Mouse (Mus musculus): ENCODE results near the gene Muc4. TPM values are rescaled to one million over a fixed set of nuclear protein-coding genes. Genes with fewer than 3 reads are reported as not detected.

Gene Muc4
- total RNA-seq, 1 experiment from 2014 or later, result not detected

- no peak for DNase-seq
Measured at GRCm38 (mm10) chr16:32803901-32804300, 68.2 kb downstream of the Muc4 start.

GRCm38 (mm10) chr16:32805151-32805550 is 69.5 kb downstream of the Muc4 start:
- DNase-seq, result no peak

GRCm38 (mm10) chr16:32807408-32808185 is 71.9 kb downstream of the Muc4 start:
- DNase-seq, result no peak

- DNase-seq, result no peak
Measured at GRCm38 (mm10) chr16:32810321-32810720, 74.6 kb downstream of the Muc4 start, which contains the start of gene Smbd1. TSS of gene Smbd1 (minus strand) at chr16:32810477.

- peak; percentile 89 for DNase-seq
Measured at GRCm38 (mm10) chr16:32812888-32813361, 77.2 kb downstream of the Muc4 start.

GRCm38 (mm10) chr16:32813362-32813761 is 77.7 kb downstream of the Muc4 start:
- DNase-seq, result no peak

GRCm38 (mm10) chr16:32813771-32814170 is 78.1 kb downstream of the Muc4 start:
- no peak for DNase-seq

GRCm38 (mm10) chr16:32814539-32814938 is 78.9 kb downstream of the Muc4 start:
- peak; percentile 35 for DNase-seq

GRCm38 (mm10) chr16:32815160-32815605 is 79.5 kb downstream of the Muc4 start:
- no peak for DNase-seq

GRCm38 (mm10) chr16:32818036-32818435 is 82.3 kb downstream of the Muc4 start:
- DNase-seq, result no peak

- no peak for DNase-seq
Measured at GRCm38 (mm10) chr16:32818441-32818840, 82.8 kb downstream of the Muc4 start.

GRCm38 (mm10) chr16:32821772-32822449 is 86.2 kb downstream of the Muc4 start:
- DNase-seq, result peak; percentile 14

GRCm38 (mm10) chr16:32822450-32822827 is 86.8 kb downstream of the Muc4 start:
- DNase-seq, result no peak

GRCm38 (mm10) chr16:32822881-32823280 is 87.2 kb downstream of the Muc4 start:
- DNase-seq, result no peak

GRCm38 (mm10) chr16:32823487-32823886 is 87.8 kb downstream of the Muc4 start:
- no peak for DNase-seq

- no peak for DNase-seq
Measured at GRCm38 (mm10) chr16:32824061-32824460, 88.4 kb downstream of the Muc4 start.

GRCm38 (mm10) chr16:32825380-32825779 is 89.7 kb downstream of the Muc4 start:
- DNase-seq, result no peak

- no peak for DNase-seq
Measured at GRCm38 (mm10) chr16:32826521-32826920, 90.8 kb downstream of the Muc4 start.

- DNase-seq, result no peak
Measured at GRCm38 (mm10) chr16:32829104-32829503, 93.4 kb downstream of the Muc4 start.

GRCm38 (mm10) chr16:32831501-32831900 is 95.8 kb downstream of the Muc4 start:
- no peak for DNase-seq

All from adrenal gland, postnatal 25 days (tissue).